Mouse (Mus musculus) lung, postnatal 0 days (tissue): ENCODE data around the gene Capn5.

Source experiments
- CTCF ChIP-seq: IDR thresholded peaks from 2 replicates; pipeline ENCODE4 v1.5.1; 2016; ENCODE audit warnings: antibody characterized with exemption, mild to moderate bottlenecking
- EP300 ChIP-seq: IDR thresholded peaks from 2 replicates; pipeline ENCODE4 v1.6.1; 2016; ENCODE audit warnings: antibody characterized with exemption, mild to moderate bottlenecking, control low read depth

DNA sequence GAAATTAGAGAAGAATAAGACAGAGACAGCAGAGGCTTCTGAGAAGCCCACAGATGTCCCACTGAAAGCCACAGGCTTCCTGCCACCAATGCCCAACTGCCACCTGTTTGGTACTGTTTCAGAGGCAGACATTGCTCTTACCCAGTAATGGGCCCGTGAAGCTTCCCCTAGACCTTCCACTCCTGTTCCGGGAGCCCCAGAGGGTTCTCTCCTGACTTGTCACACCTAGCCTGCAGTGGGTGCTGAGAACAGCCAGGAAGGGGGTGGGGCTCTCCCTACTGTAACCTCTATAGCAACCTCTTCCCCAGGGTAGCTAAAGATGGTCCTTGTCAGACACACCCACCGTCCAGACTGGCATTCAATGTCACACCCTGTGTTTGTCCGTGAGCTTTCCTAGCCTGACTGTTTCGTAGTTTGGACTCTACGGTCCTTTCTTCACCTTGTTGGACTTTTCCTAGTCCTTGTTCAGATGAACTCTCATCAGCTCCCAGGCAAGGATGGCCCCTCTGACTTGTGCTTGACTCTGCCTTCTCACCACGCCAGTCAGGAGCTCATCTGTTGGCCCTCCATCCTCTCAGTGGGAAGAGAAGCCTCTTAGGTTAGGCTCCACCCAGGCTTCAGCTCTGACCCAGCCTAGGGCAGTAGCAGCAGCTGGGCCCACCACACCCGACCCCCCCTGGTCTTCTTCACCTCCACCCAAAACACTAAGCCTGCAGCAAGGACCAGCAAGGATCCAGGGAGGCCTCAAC, 1.6 kb downstream of the Capn5 start:
- TF ChIP-seq CTCF (no peak), EP300 (no peak)
